Mouse (Mus musculus) forebrain, embryonic 11.5 days (tissue): ENCODE measurements around the gene Asic2. TPM values are rescaled to one million over a fixed set of nuclear protein-coding genes. Genes with fewer than 3 reads are reported as not detected.

ENCODE experiments used
- ATAC-seq: fragments of 200-750 bp; cut with Nextera tagmentation; replicated peaks from 2 replicates; pipeline ENCODE4 v1.8.0; 2017; ENCODE audit warnings: moderate TSS enrichment; ENCODE audit not compliant: low FRiP score
- DNase-seq: peaks from one replicate; pipeline ENCODE4 v3.0.0-alpha.2; 2017; ENCODE audit warnings: low spot score
- H3K27ac ChIP-seq: fragments of 300-500 bp; sonication (generic); 2 replicates; pipeline ENCODE4 v1.5.1; 2014; ENCODE audit warnings: low read depth, low read length
- H3K27me3 ChIP-seq: fragments of 300-500 bp; sonication (generic); 2 replicates; pipeline ENCODE4 v1.6.1; 2014; ENCODE audit warnings: mild to moderate bottlenecking, low read length, mixed read lengths; ENCODE audit not compliant: control insufficient read depth, insufficient read depth
- H3K36me3 ChIP-seq: fragments of 300-500 bp; sonication (generic); 2 replicates; pipeline ENCODE4 v1.6.1; 2014; ENCODE audit warnings: mild to moderate bottlenecking, low read length, moderate library complexity, mixed read lengths; ENCODE audit not compliant: control insufficient read depth, insufficient read depth
- H3K4me1 ChIP-seq: fragments of 300-500 bp; sonication (generic); replicated peaks from 2 replicates; pipeline ENCODE4 v1.6.1; 2014; ENCODE audit warnings: low read length, mixed read lengths; ENCODE audit not compliant: control insufficient read depth, insufficient read depth
- H3K4me2 ChIP-seq: fragments of 300-500 bp; sonication (generic); 2 replicates; pipeline ENCODE4 v1.6.1; 2014; ENCODE audit warnings: low read depth, mild to moderate bottlenecking, low read length, moderate library complexity, mixed read lengths; ENCODE audit not compliant: severe bottlenecking
- H3K4me3 ChIP-seq: fragments of 300-500 bp; sonication (generic); 2 replicates; pipeline ENCODE4 v1.5.1; 2014; ENCODE audit warnings: low read depth, low read length
- H3K9ac ChIP-seq: fragments of 300-500 bp; sonication (generic); 2 replicates; pipeline ENCODE4 v1.6.1; 2014; ENCODE audit warnings: low read length
- H3K9me3 ChIP-seq: fragments of 300-500 bp; sonication (generic); 2 replicates; pipeline ENCODE4 v1.6.1; 2016; ENCODE audit warnings: low read length, mixed read lengths; ENCODE audit not compliant: control insufficient read depth
- WGBS: fragments of 180-500 bp; shearing (Covaris S2); extraction: QIAGEN DNeasy Blood & Tissue Kit; methylation state at CpG from one replicate; pipeline ENCODE4 v1.1.7; 2014; 5-methylcytosine and 5-hydroxymethylcytosine counted together
- polyA plus RNA-seq: library from polyadenylated mRNA; unstranded; fragments of >200 nt; fragmentation: Nextera tagmentation; extraction: Ambion mirVana; gene quantifications from 2 replicates; pipeline ENCODE4 v1.2.1, GENCODE M21; 2014

Gene Asic2
- polyA plus RNA-seq, 1 experiment from 2014 or later: 0.94 TPM

GRCm38 (mm10) chr11:81564857-81565256, 403.4 kb downstream of the Asic2 start:
- WGBS: 94% methylated on average over 3 of the region's 3 CpGs
- Histone ChIP-seq H3K27me3 (no peaks in the 10 kb centered on the region), H3K4me3 (no peak overlapping the region), H3K36me3 (no peaks in the 10 kb centered on the region), H3K9me3 (no peaks in the 10 kb centered on the region), H3K27ac (no peak overlapping the region), H3K9ac (no peak overlapping the region), H3K4me1 (no peaks in the 10 kb centered on the region), H3K4me2 (no peak overlapping the region)
- DNase-seq (no peak), ATAC-seq (no peak)

GRCm38 (mm10) chr11:81560374-81560773, 407.9 kb downstream of the Asic2 start:
- no peak overlapping the region for H3K4me3 ChIP-seq
- no peak for DNase-seq
- ATAC-seq: no peak

GRCm38 (mm10) chr11:81543189-81543588, 425.1 kb downstream of the Asic2 start:
- Histone ChIP-seq H3K4me1 (no peaks in the 10 kb centered on the region), H3K27ac (no peak overlapping the region), H3K36me3 (no peaks in the 10 kb centered on the region), H3K9me3 (no peaks in the 10 kb centered on the region), H3K4me3 (no peak overlapping the region), H3K27me3 (no peaks in the 10 kb centered on the region), H3K9ac (no peak overlapping the region), H3K4me2 (no peak overlapping the region)
- ATAC-seq: no peak
- DNase-seq: peak; percentile 6
- WGBS: 87% methylated on average over 6 of the region's 6 CpGs

More at GRCm38 (mm10) chr11:81560374-81560773, 407.9 kb downstream of the Asic2 start:
- Histone ChIP-seq H3K27me3 (no peaks in the 10 kb centered on the region), H3K9me3 (no peaks in the 10 kb centered on the region), H3K9ac (no peak overlapping the region), H3K36me3 (no peaks in the 10 kb centered on the region), H3K27ac (no peak overlapping the region), H3K4me2 (no peak overlapping the region), H3K4me1 (no peaks in the 10 kb centered on the region)
- 93% methylated on average over 1 of the region's 1 CpGs for WGBS

GRCm38 (mm10) chr11:81535121-81535717, 433.0 kb downstream of the Asic2 start:
- H3K9ac ChIP-seq: no peak overlapping the region
- no peak overlapping the region for H3K4me3 ChIP-seq
- no peaks in the 10 kb centered on the region for H3K36me3 ChIP-seq
- H3K9me3 ChIP-seq: no peaks in the 10 kb centered on the region
- ATAC-seq (no peak), DNase-seq (peak; percentile 30)
- H3K4me2 ChIP-seq: no peak overlapping the region
- H3K27ac ChIP-seq: no peak overlapping the region
- peaks cover 5% of the 10 kb centered on the region; the same call in 1 of the 2 replicates for H3K4me1 ChIP-seq
- 79% methylated on average over 4 of the region's 4 CpGs for WGBS
- H3K27me3 ChIP-seq: no peaks in the 10 kb centered on the region

- Histone ChIP-seq H3K27ac (no peak overlapping the region), H3K27me3 (no peaks in the 10 kb centered on the region), H3K36me3 (no peaks in the 10 kb centered on the region), H3K4me1 (peaks cover 5% of the 10 kb centered on the region; the same call in 1 of the 2 replicates), H3K4me2 (no peak overlapping the region), H3K9ac (no peak overlapping the region), H3K4me3 (no peak overlapping the region), H3K9me3 (no peaks in the 10 kb centered on the region)
- DNase-seq (peak; percentile 77), ATAC-seq (no peak)
- 20% methylated on average over 5 of the region's 5 CpGs for WGBS
Observed at GRCm38 (mm10) chr11:81534686-81535085, 433.6 kb downstream of the Asic2 start.

- WGBS: 8% methylated on average over 6 of the region's 6 CpGs
- Histone ChIP-seq H3K27ac (no peak overlapping the region), H3K4me1 (peaks cover 5% of the 10 kb centered on the region; the same call in 1 of the 2 replicates), H3K36me3 (no peaks in the 10 kb centered on the region), H3K4me3 (no peak overlapping the region), H3K27me3 (no peaks in the 10 kb centered on the region), H3K4me2 (no peak overlapping the region), H3K9me3 (no peaks in the 10 kb centered on the region), H3K9ac (no peak overlapping the region)
- ATAC-seq: 0 out of 2 replicates have a peak, but pooled peaks have one; percentile 36
- DNase-seq: peak; percentile 68
Observed at GRCm38 (mm10) chr11:81531906-81532305, 436.4 kb downstream of the Asic2 start.

- H3K4me3 ChIP-seq: no peak overlapping the region
- H3K9ac ChIP-seq: no peak overlapping the region
- no peak overlapping the region for H3K4me2 ChIP-seq
- no peak overlapping the region for H3K27ac ChIP-seq
- ATAC-seq: no peak
- no peaks in the 10 kb centered on the region for H3K36me3 ChIP-seq
- WGBS: 79% methylated on average over 1 of the region's 1 CpGs
- H3K4me1 ChIP-seq: peaks cover 6% of the 10 kb centered on the region; the same call in 1 of the 2 replicates
- no peaks in the 10 kb centered on the region for H3K27me3 ChIP-seq
- no peaks in the 10 kb centered on the region for H3K9me3 ChIP-seq
- DNase-seq: no peak
Observed at GRCm38 (mm10) chr11:81522927-81523326, 445.3 kb downstream of the Asic2 start.

GRCm38 (mm10) chr11:81521881-81522280, 446.4 kb downstream of the Asic2 start:
- H3K27ac ChIP-seq: no peak overlapping the region
- no peaks in the 10 kb centered on the region for H3K27me3 ChIP-seq
- no peak overlapping the region for H3K4me2 ChIP-seq
- ATAC-seq: no peak
- no peaks in the 10 kb centered on the region for H3K9me3 ChIP-seq
- no peak overlapping the region for H3K9ac ChIP-seq
- no peaks in the 10 kb centered on the region for H3K36me3 ChIP-seq
- H3K4me3 ChIP-seq: no peak overlapping the region
- DNase-seq: no peak
- H3K4me1 ChIP-seq: peaks cover 10% of the 10 kb centered on the region; the same call in 1 of the 2 replicates
- WGBS: 89% methylated on average over 4 of the region's 4 CpGs
